Mouse (Mus musculus): Measurements from ENCODE around the gene Tcam1.

Gene Tcam1

DNA sequence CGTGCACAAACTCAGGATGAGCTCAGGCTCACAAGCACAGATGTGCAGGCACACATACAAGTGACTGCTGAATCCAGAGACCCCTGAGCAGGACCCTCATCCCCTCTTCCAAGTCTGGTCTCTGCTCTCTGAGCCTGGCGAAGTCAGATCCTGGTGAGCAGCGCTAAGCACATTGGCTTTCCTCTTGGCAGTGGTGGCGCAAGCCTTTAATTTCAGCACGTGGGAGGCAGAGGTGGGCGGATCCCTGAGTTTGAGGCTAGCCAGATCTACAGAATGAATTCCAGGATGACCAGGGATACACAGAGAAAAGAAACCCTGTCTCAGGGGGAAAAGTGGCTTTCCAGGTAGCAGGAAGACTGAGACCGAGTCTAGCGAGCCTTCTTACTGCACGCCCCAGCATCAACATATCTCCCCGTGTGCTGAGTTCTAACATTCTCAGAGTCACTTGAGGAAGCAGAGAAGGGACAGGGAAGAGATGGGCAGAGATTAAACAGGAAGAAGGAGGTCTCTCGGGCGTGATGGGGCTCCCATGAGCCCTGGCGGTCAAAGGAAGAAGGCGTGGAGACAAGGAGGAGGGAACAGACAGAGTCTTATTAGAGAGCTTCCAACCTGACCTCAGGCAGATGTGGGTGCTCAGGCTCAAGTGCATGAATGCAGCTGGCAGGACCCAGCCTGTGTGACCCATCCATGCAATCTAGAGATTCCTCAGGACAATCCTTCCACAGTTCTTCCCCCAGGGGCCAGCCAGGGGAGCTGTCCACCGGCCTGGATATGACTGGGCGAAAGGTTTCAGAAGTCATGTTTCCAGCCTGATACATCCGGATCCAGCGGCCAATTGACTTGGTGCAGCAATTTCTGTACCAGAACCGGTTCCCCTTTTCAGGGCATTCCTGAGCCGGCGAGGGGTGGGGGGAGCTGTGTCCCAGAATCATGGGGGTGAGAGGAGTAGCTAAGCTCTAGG, 42.2 kb downstream of the Tcam1 start:
- DNase-seq (ENCODE audit: low read depth, low spot score): no peak

DNA sequence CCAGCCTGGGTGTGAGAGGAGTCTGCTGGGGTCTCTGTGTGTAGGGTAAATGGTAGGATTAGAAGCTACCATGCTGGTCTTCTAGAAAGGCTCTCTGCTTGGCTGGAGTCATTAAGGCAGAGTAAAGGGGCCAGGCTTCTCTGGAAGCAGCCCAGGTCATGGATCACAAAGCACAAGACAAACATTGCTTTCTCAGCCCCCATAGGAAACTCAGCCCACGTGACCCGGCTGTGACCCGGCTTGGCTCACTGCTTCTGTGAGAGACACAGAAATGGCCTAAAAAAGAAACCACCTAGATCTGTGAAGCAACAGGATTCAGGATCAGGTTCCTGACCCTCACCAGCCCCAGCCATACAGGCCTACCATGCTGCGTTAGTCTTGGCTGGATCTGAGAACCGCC, 48.4 kb downstream of the Tcam1 start:
- no peak for DNase-seq (ENCODE audit: low read depth, low spot score)

DNA sequence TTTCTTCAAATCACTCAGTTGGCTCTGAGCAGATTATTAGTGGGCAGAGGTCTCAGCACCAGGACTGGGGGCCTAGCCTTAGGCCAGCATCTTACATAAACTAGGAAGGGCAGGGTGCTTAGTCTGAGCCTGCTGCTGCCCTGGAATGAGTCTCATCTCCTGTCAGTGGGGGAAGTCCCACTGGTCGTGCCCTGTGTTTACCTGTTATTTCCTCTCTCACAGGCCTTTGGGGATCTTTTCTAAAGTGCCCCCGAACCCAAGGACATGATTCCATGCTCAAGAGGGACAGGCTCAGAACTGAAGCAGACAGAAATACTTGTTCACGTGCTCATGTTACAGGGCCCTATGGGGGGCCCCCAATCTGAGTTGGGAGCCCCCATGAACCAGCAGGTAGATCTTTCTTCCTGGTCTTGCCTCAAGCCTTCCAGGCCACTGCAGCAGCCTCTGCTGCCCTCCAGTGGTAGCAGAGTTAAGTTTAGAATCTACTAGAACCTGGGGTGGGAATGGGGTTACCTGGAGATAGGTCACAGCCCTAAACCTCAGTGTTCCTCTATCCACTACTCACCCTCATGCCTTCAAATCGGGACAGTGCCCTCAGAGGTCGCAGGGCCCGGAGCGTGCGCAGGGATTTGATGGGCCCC, 49.2 kb downstream of the Tcam1 start:
- no peak for DNase-seq (ENCODE audit: low read depth, low spot score)

DNA sequence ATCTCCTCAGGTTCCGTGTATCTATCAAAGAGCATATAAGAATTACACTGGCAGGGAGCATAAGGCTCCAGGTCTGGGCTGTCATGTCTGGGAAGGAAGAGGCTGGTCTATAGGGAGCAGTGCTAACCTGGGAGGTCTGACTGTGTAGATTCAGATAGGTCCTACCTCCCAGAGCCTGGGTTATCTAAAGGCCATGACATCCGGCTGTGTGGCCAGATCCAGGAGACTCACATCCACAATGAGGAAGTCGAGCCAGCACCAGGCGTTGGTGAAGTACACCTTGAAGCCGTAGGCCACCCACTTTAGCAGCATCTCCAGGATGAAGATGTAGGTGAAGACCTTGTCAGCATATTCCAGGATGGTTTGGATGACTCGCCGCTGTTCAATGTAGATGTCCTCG, 50.0 kb downstream of the Tcam1 start:
- DNase-seq (ENCODE audit: low read depth, low spot score): no peak

DNA sequence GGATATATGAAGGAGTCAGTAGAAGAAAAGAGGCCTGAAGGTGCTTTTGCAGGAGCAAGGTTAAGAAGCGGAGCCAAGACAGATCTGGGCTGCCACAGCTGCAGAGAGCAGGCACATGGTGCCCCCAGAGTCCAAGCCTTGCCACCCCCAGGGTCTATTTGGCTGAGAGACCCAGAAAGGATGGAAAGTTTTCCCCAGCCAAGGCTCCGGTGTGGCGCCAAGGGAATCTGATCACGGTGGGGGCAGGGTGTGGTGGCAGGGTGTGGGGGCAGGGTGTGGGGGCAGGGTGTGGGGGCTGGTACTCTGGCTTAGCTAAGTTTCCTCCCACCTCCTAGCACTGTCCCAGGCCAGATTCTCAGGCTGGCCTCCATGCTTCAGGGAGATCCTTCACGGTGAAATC, 52.0 kb downstream of the Tcam1 start:
- peak; percentile 81 for DNase-seq (ENCODE audit: low read depth, low spot score)

DNA sequence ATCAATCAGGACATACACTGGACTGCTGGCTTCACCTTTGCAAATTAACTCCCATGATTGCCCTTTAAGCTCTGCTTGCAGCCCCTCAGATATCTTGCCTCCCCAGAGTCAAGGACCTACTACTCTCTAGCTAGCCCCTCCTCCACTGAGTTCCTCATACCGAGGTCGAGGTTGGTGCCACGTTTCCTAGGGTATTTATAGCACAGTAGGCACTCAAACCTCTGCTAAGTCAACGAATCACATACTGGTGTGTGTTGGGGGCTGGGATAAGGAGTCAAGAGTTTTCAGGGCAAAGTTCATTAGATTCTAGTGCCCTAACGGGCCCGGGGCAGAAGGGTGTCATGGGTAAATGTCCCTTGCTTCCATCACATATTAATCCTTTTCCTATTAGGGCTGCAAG, 52.7 kb downstream of the Tcam1 start:
- peak; percentile 85 for DNase-seq (ENCODE audit: low read depth, low spot score)

DNA sequence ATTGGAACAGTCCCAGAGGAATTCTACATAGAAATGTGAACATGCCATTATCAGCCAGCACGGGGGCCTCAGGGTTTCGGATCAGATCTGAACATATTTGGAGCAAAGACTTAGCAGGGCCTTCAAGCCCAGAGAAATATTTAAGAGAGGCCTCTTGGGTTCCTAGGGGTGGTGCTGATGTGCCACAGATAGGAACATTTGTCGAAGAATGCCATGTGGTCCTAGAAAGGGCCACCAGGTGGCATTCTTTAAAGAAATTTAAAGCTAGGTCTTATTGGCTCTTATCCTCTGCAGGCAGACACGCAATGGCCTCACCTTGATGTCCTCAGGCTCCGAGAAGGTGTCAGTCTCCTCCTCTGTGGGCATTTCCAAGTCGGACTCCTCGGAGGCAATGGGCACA, 53.2 kb downstream of the Tcam1 start:
- DNase-seq (ENCODE audit: low read depth, low spot score): peak; percentile 66

DNA sequence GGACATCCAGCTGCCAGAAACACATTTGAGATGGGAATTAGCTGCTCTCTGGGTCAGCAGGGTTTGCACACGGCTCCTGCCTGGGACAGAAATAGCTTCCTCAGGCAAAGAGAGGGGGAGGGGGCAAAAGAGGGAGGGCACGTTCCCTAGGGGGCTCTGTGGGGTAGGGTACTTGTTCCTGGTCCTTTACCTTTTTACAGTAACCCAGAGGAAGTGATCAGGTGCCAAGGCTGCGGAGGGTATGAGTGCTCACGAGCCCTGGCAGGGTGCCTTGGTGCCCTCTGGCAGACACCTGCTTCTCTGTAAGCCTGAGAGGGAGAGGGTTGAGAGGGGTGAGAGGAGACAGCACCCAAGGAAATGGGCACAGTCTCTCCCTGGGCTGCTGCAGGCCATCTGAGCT, 56.0 kb downstream of the Tcam1 start:
- peak; percentile 72 for DNase-seq (ENCODE audit: low read depth, low spot score)

DNA sequence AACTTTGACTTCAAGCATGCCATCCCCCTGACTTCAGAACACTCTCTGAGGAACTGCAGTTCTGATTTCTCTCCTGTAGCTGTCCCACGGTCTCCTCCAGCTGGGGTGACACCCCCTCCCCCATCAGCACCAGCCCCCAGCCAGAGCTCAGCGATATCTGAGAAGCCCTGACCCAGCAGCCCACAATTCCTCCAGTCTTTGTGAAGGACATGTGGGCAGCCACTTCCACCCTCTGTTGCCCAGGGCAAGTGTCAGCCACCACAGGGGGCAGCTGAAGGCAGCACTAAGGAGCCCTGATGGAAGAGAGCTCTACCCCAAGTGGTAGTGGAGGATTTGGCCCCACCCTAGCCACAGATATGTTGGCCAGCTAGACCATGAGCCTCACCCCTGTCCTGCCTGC, 57.6 kb downstream of the Tcam1 start:
- peak; percentile 88 for DNase-seq (ENCODE audit: low read depth, low spot score)

DNA sequence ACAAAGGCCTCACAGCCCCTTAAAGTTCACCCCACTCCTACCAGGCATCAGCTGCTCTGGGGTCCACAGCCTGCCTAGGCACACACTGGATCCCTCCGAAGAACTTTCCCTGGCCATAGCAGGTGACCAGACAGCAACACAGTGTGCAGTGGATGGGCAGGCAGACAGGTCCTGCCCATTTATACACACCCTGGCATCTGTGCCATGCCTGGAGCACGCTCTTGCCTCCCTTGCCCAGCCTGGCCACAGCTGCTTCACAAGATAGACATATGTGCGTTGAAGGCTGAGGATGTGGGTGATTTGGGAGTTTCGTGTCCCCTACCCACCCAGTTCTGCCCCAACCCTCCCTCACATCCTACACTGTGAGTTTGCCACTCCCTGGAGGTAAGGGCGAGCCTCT, 61.6 kb downstream of the Tcam1 start:
- peak; percentile 63 for DNase-seq (ENCODE audit: low read depth, low spot score)

Measured in skeletal muscle tissue, adult 2 months (tissue).